Mouse (Mus musculus) erythroblast, embryonic 14.5 days (primary cell): ENCODE data around the gene Naga.

Experiments used
- GATA1 ChIP-seq: IDR thresholded peaks from 2 replicates; pipeline ENCODE4 v1.6.1; 2012; ENCODE audit warnings: low read length, inconsistent platforms, mixed read lengths
- TAL1 ChIP-seq: IDR thresholded peaks from 3 replicates; pipeline ENCODE4 v1.6.1; 2012; ENCODE audit warnings: low read length, inconsistent platforms, mixed read lengths

DNA sequence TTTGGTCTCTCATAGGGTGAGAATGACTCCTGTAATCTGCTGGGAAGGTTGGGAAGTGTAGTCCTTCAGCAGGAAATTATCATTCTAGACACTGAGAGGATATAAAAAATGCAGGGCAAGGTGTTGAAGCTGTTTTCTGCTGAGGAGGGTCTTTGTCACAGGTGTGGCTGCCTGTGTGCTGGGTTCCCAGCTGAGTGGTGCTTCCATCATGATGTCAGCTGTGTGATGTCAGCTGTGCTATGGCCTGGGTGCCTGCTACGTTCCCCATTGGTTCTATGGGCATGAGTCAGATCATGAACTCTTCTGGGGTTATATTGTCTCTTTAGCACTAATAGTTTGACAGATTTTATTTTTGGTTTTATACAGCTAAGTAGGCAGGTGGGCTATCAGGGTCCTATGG lies 30.1 kb upstream of the Naga start:
- TF ChIP-seq GATA1 (no peak), TAL1 (no peak)
